Mouse (Mus musculus): ENCODE measurements around the gene Sox2.

Sox2 gene

DNA sequence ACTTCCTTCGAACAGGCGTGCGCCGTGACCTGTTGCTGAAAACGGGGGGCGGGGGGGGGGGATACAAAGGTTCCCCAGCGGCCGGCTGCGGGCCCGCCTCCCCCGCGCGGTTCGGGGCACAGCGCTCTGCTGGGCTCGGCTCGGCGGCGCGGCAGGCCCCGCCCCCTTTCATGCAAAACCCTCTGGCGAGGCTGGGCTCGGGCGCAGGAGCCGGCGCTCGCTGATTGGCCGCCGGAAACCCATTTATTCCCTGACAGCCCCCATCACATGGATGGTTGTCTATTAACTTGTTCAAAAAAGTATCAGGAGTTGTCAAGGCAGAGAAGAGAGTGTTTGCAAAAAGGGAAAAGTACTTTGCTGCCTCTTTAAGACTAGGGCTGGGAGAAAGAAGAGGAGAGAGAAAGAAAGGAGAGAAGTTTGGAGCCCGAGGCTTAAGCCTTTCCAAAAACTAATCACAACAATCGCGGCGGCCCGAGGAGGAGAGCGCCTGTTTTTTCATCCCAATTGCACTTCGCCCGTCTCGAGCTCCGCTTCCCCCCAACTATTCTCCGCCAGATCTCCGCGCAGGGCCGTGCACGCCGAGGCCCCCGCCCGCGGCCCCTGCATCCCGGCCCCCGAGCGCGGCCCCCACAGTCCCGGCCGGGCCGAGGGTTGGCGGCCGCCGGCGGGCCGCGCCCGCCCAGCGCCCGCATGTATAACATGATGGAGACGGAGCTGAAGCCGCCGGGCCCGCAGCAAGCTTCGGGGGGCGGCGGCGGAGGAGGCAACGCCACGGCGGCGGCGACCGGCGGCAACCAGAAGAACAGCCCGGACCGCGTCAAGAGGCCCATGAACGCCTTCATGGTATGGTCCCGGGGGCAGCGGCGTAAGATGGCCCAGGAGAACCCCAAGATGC is at the start of gene Sox2:
Gene Sox2 (plus strand): TSS at position 680 of the 895 bp plus-strand sequence.
- no peak for DNase-seq (ENCODE audit: low spot score in 2 of 2)

DNA sequence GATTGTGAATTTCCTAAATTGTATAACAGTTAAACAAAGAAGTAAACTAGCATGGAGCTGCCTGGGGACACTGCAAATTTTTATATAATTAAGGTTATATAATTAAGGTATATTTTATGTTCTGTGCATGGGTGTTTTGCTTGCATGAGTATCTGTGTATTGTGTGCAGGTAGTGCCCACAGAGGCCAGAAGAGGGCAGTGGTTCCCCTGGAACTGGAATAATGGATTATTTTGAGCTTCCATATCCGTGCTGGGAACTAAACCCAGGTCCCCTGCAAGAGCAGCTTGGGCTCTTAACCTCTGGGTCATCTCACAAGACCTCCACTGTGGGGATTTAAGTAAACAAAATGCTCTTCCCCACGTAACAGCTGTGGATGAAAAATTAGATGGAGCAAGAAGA is 49.1 kb upstream of the Sox2 start:
- DNase-seq (ENCODE audit: low spot score in 2 of 2) = no peak

DNA sequence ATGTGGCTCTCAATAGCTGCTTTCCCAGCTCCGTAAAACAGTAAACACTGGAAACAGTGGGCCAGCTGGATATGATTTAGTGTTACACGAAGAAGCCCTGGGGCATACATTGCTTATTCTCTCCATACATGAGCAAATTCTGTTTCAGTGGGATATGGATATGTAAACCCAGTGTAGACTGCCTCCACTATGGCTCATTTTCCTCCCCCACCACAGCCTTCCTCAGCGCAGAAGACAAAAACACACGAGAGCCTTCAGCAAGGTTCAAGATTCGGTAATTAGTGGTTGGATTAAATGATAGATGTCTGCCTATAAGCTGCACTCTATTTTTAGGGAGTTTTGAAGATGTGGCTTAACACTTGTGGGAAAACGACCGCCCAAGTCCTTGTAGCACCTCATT is 36.1 kb upstream of the Sox2 start:
- DNase-seq (ENCODE audit: low spot score in 2 of 2) = no peak

DNA sequence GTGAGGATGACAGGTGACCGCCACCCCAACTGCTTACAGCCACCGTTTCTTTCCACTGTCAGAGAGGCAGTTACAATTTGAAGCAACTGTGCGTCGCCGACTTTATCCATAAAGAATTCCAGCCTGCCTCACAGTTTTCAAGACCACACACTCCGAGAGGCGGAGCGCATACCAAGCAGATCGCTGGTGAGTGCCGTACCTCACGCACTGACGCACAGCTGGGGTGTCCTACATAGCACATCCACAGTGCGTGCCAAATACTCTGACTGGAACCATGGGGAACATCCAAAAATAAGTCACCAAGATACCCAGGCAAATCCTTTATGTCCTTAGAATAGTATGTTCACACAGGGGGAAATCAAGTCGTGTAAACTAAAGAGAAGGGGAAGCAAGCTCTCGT is 34.7 kb upstream of the Sox2 start:
- no peak for DNase-seq (ENCODE audit: low spot score in 2 of 2)

DNA sequence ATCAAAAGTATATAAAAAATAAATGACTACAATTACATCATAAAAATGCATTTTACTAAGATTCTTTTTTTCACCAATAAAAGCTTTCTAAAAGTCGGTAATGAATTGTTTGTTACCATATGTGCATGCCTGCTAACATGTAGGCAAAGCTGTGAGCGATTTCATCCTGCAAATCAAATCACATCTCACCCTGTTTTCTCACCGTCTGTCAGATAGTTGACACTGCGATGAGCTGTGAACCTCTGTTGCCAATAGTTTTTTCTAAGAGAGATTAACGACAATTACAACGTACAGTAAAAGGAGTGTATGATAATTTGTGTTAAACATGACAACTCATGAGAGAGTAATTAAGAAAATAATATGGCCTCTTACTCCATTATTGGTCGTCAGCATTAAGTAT is 31.3 kb upstream of the Sox2 start:
- no peak for DNase-seq (ENCODE audit: low spot score in 2 of 2)

DNA sequence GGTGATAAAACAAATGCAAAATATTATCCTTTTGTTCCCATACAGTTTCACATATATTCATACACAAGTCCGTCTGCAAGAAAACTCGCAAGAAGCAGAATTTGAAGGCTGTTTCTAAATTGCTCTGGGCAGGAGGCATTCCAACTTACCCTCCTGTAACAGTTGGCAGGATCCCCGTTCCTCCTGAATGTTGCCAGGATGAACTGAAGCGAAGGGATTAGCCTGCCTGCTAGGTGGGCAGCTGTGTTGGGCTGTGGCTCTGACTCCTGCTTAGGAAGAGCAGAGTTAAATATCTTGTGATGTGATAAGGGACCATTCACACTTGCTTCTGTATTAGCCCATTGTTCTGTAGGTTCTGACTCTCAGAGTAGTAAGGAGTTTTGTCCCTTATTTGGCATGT is 30.1 kb upstream of the Sox2 start:
- no peak for DNase-seq (ENCODE audit: low spot score in 2 of 2)

DNA sequence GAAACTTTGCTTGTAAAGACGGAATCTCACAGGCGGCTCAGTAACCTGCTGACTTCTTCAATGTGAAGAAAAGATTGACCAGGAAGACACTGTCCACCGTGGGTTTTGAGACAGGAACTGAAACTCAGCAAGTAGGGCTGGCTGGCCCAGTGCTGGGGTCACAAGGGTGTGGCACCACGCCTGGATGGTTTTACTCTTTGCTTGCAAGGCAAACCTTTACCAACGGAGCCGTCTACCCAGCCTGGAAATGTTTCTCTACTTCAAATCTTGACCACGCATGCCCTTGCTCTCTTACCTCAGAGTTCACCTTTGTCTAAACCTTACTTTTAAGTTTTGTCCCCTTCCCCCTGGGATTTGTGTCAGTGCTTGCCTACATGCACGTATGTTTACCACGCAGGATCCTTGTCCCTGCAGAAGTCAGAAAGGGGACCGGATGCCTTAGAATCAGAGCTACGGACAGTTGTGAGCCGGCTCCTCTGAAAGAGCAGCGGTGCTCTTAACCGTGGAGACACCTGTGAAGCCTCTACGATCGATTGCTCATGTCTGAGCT is 25.4 kb upstream of the Sox2 start:
- DNase-seq (ENCODE audit: low spot score in 2 of 2) = no peak

DNA sequence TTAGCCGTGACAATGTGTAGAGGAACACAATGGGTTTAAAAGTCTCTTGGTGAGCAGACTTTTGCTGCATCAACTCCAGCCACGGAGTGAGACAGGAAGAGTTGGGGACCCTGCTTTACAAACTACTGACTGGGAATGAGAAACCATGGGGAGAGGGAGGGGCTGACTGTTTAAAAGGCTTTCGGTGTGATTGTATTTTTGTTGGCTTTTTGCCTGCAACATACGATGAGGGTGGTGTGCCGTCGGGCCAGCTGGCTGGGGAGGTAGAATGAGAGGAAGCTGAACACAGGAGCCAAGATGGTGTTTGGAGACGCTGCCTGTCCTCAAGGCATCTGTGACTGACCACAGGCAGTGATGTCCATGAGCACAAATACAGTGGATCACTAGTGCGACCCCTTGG is 23.7 kb upstream of the Sox2 start:
- DNase-seq (ENCODE audit: low spot score in 2 of 2) = no peak

DNA sequence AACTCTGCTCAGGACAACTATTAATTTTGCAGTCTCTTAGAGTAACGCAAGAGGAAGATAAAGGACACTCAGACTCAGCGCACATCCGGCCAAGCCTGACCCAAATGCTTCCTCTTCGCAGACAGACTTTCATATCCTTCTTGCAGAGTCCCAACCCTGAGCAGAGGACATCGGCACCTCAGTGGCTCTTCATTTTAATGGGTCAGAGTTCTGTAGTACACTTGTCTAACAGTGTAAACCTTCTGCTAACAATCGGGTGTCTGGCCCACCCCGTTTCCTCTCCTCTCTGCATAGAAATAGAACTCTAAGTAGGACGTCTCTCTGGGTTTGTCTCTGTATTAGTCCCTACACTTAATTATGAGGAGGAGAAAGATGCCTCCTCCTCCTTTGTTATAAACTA is 20.2 kb upstream of the Sox2 start:
- no peak for DNase-seq (ENCODE audit: low spot score in 2 of 2)

DNA sequence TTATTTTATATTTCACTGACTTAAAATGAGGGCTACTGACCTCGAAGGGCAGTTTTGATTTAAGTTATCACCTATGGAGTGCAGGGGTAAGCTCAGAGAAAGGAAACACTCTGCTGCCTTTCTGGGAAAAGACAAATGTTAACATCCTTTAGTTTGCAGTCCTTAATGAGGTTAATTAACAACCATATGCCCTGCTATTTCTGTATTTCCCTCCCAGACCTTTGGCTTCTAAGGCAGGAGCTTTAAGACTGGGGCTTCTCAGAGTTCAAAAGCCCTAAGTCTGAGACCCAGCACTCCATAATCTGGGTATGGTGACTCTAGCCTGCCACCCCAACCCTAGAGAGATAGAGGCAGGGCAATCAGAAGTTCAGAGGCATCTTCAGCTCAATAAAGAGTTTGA is 19.5 kb upstream of the Sox2 start:
- no peak for DNase-seq (ENCODE audit: low spot score in 2 of 2)

DNA sequence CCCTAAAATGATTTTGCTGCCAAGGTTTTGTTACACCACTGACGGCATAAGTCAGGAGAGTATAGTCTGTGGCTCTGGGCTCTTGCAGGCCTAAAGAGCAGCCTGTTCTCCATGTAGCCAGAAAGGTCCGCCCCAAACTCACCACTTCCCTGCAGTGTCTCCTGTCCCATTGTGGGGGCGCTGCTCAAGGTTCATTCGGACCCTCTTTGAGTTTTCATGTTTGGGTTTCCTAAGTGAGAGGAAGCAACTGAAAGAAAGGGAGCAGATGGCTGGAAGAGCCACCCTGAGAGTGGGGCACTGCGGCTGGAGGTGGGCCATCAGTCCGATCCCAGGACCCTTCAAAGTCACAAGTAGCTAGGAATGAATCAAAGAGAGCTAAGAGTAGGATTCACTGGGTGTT is 13.2 kb upstream of the Sox2 start:
- no peak for DNase-seq (ENCODE audit: low spot score in 2 of 2)

DNA sequence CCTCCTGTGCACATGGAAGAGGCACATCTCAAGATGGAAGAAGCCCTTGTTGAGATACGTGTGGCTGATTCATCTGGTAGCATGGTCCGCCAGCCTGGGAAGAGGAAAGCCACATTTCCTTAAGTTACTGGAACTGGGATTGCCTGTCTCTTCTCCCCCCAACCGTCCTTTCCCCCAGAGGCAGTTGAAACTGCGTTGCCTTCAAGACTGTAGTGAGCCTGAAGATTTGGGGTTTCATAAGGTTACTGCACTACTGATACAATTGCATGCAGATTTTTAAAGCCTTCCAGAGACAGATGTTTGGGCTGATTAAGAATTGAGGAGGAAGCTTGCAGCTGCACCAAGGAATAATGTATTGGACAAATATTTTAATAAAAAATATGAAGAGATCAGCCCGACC is 12.7 kb upstream of the Sox2 start:
- no peak for DNase-seq (ENCODE audit: low spot score in 2 of 2)

DNA sequence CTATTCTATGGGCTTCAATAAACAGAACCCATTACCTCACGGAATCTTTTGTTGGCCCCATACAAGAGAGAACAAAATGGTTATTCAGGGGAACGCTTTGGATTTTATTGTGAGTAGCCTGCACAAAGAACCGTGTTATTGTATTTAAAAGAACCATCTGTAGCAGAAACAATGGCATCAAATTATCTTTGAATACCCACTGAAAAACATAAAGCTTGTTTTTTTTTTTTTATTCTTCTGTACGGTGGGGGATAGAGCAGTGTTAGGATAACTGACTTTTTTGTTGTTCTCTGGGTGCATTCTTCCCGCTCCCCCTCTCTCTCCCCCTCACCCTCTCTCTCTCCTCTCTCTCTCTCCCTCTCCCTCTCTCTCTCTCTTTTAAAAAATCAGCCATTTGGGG is 12.3 kb upstream of the Sox2 start:
- DNase-seq (ENCODE audit: low spot score in 2 of 2) = no peak

DNA sequence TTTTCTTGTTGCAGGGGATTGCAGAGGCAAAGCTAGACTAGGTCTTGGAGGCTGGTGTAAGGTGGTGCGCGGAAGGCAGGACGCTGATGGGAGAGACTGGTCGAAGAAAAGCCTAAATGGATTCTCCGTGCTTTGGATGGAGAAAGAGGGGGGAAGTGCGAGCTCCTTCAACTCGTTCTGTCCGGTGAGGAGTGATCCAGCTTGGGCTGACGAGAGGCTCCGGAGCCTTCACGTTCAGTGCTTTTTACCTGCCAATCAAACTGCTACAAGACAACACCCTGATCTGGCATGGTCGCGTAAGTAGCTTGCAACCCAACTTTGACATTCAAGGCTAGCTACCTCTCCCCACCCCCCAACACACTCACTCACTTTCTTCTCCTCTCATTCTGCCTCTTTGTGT is 11.9 kb upstream of the Sox2 start:
- no peak for DNase-seq (ENCODE audit: low spot score in 2 of 2)

DNA sequence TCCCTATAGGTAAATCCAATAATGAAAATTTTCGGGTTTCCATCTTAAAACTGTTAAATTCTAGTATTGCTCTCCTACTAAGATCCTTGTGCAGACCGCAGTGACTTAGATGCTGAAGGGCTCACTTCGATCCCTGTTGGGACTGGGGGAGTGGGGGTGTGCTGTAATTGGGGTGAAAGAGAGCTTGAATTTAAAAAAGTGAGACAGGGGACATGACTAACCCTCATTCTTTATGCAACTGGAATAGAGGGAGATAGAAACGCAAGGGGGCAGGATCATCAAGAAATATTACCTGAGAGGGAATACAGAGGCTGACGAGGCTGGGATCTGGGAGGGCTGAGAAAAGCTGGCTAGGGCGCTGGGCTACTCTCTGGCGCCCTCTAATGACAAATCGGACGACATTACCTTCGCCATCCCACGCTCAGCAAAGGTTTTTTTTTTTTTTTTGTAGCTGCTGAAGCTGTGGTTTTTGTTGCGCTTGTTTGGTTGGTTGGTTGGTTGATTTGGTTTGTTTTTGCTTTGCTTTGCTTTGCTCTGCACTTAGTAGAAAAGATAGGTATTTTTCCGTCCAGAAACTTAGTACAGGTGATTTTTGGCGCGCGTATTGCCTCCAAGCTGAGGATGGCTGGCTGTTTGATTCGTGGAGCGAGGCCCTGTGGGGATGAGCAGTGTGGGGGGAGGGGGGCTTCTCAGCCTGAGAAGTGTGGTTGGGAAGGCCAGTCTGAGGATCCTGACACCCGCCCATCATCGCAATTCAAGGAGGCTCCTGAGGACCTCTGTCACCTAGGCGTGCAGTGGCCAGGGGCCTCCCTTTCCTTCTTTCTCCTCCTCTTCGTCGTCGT is 11.0 kb upstream of the Sox2 start:
- no peak for DNase-seq (ENCODE audit: low spot score in 2 of 2)

DNA sequence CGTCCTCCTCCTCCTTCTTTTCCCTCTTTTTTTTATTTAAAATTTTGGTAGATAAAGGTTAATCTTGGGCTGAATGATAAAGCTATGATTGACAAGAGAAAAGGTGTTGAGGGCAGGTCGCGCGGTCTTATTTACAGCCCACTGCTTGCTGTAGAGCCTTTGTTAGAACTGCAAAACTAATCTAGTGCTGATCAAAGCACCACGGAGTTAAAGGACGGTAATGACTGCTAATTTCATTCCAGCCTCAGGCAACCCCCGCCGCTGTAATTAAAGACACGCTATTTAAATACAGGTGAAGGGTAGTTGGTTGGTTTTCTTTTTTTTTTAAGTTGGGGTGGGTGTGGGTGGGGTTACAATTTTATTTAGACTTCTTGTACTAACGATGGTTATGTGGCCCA is 10.3 kb upstream of the Sox2 start:
- no peak for DNase-seq (ENCODE audit: low spot score in 2 of 2)

DNA sequence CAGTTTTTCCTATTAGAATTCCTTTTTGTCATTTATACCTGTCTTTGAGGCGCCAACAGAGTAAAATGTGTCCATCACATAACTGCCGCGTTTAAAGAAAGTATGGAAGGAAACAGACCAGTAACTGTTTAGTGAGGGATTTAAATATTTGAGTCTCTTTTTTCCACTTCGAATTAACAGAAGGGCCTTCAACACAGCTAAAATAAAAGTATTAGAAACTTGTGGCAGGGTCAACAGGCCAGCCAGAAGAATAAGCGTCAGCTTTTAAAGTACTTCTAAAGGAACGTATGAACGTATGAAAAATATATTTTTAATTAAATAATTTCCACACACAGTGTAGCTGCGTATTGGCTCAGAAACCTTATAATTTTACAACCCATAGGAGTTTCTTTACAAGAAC is 9.9 kb upstream of the Sox2 start:
- no peak for DNase-seq (ENCODE audit: low spot score in 2 of 2)

DNA sequence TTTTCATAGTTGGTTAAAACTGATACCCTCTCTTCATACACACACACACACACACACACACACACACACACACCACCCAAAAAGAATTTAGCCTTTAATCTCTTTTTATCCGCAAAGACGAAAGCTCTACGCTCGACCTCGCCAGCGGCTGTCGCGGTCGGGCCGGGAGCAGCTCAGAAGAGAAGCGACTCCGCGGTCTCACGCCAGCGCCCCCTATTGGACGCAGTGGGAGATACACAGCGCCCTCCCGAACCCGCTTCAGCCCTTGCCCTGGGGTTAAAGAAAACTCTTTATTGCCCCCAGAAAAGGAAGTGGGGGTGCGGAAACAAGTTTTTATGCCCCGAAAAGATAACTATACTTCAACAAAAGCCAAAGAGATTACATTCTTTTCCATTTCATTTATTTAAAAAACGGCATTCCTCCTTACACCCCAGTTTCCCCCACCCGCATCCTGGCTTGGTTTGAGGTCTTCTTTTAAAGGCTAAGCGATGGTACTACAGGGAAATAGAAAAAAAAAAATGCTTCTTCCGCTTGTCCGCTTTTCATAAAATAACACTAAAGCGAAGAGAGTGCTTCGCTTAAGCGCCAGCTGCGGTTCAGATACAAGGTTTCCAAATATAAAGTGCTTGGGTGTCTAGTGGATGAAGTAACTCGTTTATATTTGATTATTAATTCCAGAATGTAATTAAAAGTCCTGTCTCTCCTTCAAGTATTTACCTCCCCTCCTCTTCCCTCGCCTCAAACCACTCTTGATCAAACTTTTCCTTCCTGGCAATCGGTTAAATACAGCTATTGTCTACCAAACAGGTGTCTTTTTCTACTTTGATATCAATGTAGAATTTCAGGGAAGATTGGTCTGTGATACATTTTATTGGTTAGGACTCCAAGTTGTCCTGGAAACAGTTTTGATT is 9.3 kb upstream of the Sox2 start:
- DNase-seq (ENCODE audit: low spot score in 2 of 2) = no peak

DNA sequence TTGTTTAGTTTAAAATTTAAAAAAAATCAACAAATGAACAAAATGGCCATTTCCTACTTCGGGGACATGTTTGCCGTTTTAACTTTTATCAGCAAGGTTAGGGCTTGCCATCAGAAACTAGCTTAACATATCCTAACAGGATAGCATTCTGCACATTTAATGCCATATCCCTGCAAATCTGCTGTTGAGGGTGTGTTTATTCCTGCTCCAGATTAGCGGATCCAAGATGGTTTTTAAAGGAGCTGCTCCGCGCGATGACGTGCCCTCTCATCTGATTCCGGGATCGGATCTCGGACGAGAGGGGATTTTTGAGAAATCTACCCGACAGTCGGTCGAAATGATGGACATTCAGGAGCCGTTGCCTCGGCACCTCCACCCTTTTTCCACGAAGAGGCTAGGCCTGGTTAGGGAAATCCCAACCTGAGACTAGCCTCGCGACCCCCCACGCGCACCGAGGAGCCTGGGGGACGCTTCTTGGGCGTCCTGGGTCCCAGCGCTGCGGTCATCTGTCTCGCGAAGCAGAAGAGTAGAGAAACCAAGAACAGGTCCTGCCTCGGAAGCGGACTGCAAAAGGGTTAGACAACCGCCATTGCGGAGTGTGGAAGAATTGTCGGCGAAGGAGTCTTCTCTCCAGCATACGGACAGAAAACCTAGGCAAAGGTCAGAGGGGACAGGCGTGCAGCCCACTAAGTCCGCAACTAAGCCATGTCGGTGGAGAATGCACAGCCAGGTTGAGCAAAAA is 8.3 kb upstream of the Sox2 start:
- DNase-seq (ENCODE audit: low spot score in 2 of 2) = no peak

DNA sequence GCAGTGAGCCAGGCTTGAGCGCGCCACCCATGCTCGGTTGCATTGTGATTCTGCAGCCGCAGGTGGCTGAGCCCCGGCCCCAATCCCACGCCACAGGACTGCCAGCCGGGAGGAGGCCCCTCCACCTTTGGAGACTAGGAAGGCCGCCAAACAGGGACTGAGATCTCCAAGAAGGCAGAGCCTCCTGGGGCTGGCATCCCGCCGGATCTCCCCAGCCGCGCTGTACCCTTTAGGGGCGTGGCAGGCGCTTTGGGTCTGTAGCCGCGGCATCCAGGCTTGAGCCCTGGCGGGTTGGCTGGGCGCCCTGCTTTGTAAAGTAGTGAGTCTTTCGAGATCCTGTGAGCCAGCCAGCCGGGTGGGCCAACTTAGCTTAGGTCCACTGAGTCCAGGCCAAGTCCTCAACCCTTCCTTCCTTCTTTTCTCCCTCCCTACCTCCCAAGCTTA is 7.7 kb upstream of the Sox2 start:
- DNase-seq (ENCODE audit: low spot score in 2 of 2) = no peak

DNA sequence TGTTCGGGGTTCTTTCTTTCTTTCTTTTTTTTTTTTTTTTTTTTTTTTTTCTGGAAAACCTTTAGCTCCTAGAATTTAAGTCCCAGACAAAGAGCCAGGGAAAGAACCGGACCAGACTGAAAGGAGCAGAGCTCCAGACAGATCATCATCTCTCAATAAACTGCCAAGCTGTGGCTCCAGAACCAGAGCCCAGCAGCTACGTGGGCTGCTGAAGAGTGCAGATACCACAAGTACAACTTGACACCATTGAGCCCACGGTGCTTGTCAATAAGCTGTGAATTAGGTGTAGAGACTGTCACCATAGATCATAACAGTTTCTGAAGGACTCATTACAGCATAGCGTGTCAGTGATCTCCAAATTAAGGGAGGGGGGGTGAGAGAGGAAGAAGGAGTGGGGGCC is 7.1 kb upstream of the Sox2 start:
- DNase-seq (ENCODE audit: low spot score in 2 of 2) = no peak

Measured in frontal cortex, postnatal 25 days (tissue).